Mouse (Mus musculus) cerebellum, postnatal 10 days (tissue): ENCODE results near the gene Vwa5b1.

Source experiments
- DNase-seq, 2 experiments: peaks; one replicate each; pipeline ENCODE4 v3.0.0; 2021; ENCODE audit warnings: mixed read lengths in 2 of 2

Gene Vwa5b1

GRCm38 (mm10) chr4:138574800-138575606 lies 60.7 kb downstream of the Vwa5b1 start:
- peak; percentile 70 to 78 for DNase-seq

- no peak for DNase-seq
These were observed 65.8 kb downstream of the Vwa5b1 start for GRCm38 (mm10) chr4:138569928-138570327.

GRCm38 (mm10) chr4:138568275-138568674 lies 67.4 kb downstream of the Vwa5b1 start:
- DNase-seq = no peak

GRCm38 (mm10) chr4:138561986-138562385 lies 73.7 kb downstream of the Vwa5b1 start:
- peak; percentile 96 to 97 for DNase-seq

GRCm38 (mm10) chr4:138555531-138555930 lies 80.2 kb downstream of the Vwa5b1 start:
- DNase-seq = no peak

- DNase-seq = no peak
These were observed 80.8 kb downstream of the Vwa5b1 start for GRCm38 (mm10) chr4:138554934-138555333.

- DNase-seq = no peak
These were observed 81.4 kb downstream of the Vwa5b1 start for GRCm38 (mm10) chr4:138554302-138554701.

GRCm38 (mm10) chr4:138553516-138553933 lies 82.2 kb downstream of the Vwa5b1 start:
- DNase-seq = peak in 1 of 2 experiments; percentile 52

- DNase-seq = no peak
These were observed 82.6 kb downstream of the Vwa5b1 start for GRCm38 (mm10) chr4:138553116-138553515.

GRCm38 (mm10) chr4:138551601-138552000 lies 84.1 kb downstream of the Vwa5b1 start:
- DNase-seq = no peak

- DNase-seq = no peak
These were observed 85.1 kb downstream of the Vwa5b1 start for GRCm38 (mm10) chr4:138550557-138550956.

- DNase-seq = no peak
These were observed 86.7 kb downstream of the Vwa5b1 start for GRCm38 (mm10) chr4:138548960-138549359.

- DNase-seq = no peak
These were observed 87.5 kb downstream of the Vwa5b1 start for GRCm38 (mm10) chr4:138548124-138548561.

- no peak for DNase-seq
These were observed 88.1 kb downstream of the Vwa5b1 start for GRCm38 (mm10) chr4:138547556-138547955.

- peak; percentile 66 to 75 for DNase-seq
These were observed 88.6 kb downstream of the Vwa5b1 start for GRCm38 (mm10) chr4:138547041-138547440.

- DNase-seq = no peak
These were observed 89.4 kb downstream of the Vwa5b1 start for GRCm38 (mm10) chr4:138546241-138546640.

- DNase-seq = peak; percentile 53 to 60
These were observed 92.5 kb downstream of the Vwa5b1 start for GRCm38 (mm10) chr4:138543177-138543576.

- no peak for DNase-seq
These were observed 97.6 kb downstream of the Vwa5b1 start for GRCm38 (mm10) chr4:138538084-138538449.

- DNase-seq = peak; percentile 95 to 97
These were observed 98.2 kb downstream of the Vwa5b1 start for GRCm38 (mm10) chr4:138537210-138538083.

- peak; percentile 56 to 59 for DNase-seq
These were observed 100.1 kb downstream of the Vwa5b1 start for GRCm38 (mm10) chr4:138535610-138536009.

GRCm38 (mm10) chr4:138533877-138534276 lies 101.8 kb downstream of the Vwa5b1 start:
- no peak for DNase-seq

GRCm38 (mm10) chr4:138531761-138532160 lies 103.9 kb downstream of the Vwa5b1 start:
- DNase-seq = no peak

GRCm38 (mm10) chr4:138530011-138530410 lies 105.7 kb downstream of the Vwa5b1 start:
- DNase-seq = no peak

- DNase-seq = no peak
These were observed 110.0 kb downstream of the Vwa5b1 start for GRCm38 (mm10) chr4:138525684-138526083.
